Mouse (Mus musculus): ENCODE measurements around the gene 2410131K14Rik.

DNA sequence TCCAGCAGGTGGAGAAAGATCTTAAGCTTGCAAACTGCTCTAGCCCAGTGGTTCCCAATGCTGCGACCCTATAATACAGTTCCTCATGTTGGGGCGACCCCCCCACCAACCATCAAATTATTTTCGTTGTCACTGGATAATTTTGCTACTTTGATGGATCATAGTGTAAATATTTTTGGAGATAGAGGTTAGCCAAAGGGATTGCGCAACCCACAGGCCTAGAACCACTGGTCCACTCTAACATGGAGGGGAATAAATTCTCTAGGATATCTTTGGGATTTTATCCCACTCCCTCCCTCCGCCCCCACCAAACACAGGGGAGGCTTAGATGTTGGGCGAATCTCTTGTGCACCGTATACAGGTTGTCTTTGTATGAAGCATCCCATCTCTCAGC lies 49.8 kb downstream of the 2410131K14Rik start:
- TF ChIP-seq POLR2A (IDR thresholded peaks at IDR 0.05; ENCODE audit: insufficient read depth, low read depth, low read length) (no peak), CTCF (IDR thresholded peaks at IDR 0.05) (no peak), EP300 (IDR thresholded peaks at IDR 0.05; ENCODE audit: insufficient read depth, low read depth, low read length) (no peak)
